Mouse (Mus musculus) left cerebral cortex, adult 8-10 months (tissue): ENCODE data around the gene Taar8c. TPM values are rescaled to one million over a fixed set of nuclear protein-coding genes. Genes with fewer than 3 reads are reported as not detected.
"Not testable (repeated sequence)": the region's sequence is repeated elsewhere in the genome, so short reads cannot be mapped to it uniquely, and the experiment has no call there.

Experiments used
- DNase-seq, 2 experiments: peaks; one replicate each; pipeline ENCODE4 v3.0.0; 2022; ENCODE audit warnings: low spot score in 2 of 2
- total RNA-seq, 4 experiments: library from RNA; stranded (reverse); gene quantifications; 2 replicates each; pipeline ENCODE4 v1.2.4; 2022

Taar8c gene
- not detected for total RNA-seq

DNA sequence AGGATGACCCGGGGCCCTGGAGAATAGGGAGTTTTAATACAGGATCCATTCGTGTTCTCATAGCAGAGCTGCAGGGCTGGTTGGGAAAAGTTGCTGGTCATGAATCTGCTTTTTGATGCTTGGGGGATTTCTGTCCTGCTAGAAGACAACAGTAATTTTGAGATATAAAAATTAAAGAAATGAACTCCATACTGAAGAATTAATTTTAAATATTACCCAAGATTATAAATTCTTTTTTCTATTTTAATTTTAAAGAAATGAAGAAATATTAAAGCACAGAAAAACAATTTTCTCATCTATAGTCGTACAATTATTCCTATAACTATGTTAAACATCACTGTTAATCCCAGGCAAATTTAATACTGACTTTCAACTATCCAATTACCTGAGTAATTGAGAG lies at the start of gene Taar8c:
Gene Taar8c, minus strand, starts transcription at position 101 of the 400 bp plus-strand sequence.
- not testable (repeated sequence) for DNase-seq

DNA sequence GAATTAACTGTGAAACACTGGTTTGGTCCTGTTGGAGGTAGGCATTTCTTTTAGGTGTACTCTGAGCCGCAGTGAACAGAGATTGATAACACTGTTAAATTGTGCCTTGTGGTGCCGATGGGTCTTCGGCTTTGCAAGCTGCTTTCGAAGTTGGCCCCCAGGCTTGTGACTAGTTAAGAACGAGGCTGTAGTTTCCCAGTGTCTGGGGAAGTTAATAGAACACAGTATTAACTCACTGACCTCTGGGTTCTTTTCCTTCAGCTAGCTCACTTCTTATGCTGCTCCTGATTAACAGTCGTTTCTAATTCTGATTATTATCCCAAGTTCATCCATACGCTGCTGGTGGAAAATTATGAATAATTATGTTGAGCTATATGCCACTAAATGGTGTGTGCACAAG lies 48.4 kb upstream of the Taar8c start:
- DNase-seq, result no peak

DNA sequence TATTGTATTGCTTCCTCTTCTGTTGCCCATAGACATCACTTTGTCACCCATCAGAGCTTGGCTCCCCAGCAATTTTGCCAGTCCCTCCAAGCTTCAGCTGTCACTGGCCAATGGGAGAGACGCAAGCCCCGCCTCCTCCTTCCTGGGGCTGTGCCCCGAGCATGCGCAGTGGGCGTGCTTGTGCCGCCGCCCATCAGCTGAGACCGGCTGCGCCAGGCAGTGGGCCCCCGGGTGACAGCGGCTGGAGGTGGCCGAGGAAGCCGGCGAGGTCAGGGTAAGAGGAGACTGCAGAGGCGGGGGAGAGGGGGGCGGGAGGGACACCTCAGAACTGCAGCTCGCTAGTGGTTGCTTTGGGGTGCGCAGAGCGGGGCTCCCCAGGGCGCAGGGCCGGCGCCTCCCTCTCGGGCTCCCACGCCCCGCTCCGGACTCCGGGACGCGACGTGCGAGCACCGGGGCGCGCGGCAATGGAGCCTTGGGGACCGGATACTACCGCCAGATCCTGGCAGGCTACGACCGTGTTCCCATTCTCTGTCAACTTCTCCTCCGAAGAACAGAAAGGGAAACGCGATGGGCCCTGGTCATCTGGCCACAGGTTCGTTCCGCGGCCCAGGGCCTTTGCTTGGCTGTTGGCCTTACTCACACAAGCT lies 47.5 kb upstream of the Taar8c start, which contains the start of gene Stx7:
Gene Stx7, plus strand, starts transcription at position 168 of the 647 bp plus-strand sequence.
- DNase-seq, result peak; percentile 69 to 90

DNA sequence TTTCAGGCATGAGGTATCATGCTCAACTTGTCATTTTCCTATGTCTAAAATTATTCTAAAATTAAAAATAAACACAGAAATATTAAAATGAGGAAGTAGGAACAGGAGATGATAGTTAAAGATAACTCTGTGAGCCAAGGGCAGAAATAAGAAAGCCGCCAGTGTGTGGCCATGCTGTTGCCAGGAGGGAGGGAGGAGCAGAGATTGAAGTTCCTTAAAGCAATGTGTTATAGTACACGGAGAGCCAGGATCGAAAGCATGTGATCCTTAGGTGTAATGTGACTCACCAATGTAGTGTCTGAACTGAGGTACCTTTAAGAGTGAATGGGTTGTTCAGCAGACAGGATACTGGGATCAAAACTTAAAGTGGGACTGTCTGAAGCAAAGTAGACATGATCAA lies 41.0 kb upstream of the Taar8c start:
- DNase-seq, result no peak

DNA sequence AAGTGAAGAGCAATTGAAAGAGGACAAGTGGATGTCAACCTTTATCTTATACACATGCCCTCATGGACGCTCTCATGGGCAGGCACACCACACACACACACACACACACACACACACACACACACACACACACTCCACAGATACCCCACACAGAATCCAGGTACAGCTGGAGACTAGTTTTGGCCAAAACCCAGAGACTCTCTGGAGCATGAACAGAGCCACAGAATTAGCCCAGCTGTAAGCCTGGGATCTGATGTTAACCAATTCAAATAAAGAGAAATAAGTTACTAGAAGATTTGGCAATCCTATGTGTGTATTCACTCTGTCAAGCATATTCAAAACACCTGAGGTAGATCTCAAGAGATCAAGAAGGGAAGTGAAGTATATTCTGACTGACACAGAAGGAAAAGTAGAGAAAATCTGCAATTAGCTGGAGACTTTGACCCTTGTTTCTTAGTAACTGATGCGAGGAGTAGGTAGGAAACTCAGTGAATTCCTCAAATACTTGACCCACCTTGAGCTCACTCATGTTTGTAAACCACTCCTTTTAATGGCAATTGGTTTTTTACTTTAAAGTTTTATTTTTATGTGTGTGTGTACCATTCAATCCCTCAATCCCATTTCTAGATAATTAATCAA lies 37.0 kb upstream of the Taar8c start:
- DNase-seq, result no peak

DNA sequence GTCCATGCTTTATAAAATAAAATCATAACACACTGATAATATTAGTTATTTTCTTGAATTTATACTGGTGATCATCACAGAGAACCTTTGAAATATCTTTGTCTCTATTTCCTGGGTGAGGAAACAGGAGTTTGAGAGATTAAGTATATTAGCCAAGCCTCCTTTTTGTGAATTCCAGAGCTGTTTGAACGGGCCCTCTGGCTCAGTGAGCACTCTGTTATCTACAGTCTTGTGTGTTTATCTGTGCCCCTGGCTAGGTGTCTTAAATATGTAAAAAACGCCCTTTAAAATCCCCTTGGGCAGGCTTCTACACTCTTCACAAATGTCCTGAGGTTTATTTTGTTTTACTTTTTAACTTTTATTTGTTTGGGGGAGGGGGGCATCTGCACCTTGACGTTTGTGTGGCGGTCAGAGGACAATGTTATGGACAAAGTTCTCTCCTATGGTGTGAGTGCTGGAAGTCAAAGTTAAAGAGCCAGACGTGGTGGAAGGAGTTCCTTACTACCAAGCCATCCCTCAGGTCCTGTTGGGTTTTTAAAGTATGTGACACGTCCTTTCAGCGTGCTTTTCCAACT lies 32.4 kb upstream of the Taar8c start:
- no peak for DNase-seq

DNA sequence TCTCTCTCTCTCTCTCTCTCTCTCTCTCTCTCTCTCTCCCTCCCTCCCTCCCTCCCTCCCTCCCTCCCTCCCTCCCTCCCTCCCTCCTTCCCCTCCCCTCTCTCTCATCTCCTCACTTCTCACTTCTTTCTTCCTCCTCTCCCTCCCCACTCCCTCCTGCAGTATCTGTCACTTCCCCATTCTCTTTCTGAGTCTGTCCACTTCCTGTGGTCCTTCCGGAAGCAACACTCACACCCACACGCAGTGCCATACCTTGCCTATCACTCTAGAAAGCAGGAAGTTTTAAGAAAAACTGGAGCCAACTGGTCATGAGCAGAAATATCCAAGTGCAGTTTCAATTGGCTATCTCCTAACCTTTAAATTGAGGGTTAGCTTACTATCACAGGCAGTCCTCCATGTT lies 31.4 kb upstream of the Taar8c start:
- DNase-seq, result no peak

DNA sequence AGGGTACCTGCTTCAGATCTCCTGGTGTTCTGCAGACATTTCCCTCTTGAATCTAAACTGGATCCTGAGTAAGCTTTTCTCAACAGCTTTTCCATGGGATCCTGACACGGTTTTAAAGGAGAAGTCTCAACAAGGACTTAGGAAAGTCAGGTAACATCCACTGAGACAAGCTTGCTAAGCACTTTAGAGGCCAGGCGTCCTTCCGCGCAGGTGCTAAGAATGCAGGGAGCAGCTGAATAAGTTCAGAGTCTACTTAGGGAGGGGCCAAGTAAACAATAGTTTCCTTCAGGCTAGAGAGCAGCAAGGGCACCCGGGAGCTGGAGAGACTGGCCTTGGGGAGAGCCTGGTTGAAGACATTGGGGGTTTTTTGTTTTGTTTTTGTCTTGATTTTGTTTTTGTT lies 30.6 kb upstream of the Taar8c start:
- no peak for DNase-seq

DNA sequence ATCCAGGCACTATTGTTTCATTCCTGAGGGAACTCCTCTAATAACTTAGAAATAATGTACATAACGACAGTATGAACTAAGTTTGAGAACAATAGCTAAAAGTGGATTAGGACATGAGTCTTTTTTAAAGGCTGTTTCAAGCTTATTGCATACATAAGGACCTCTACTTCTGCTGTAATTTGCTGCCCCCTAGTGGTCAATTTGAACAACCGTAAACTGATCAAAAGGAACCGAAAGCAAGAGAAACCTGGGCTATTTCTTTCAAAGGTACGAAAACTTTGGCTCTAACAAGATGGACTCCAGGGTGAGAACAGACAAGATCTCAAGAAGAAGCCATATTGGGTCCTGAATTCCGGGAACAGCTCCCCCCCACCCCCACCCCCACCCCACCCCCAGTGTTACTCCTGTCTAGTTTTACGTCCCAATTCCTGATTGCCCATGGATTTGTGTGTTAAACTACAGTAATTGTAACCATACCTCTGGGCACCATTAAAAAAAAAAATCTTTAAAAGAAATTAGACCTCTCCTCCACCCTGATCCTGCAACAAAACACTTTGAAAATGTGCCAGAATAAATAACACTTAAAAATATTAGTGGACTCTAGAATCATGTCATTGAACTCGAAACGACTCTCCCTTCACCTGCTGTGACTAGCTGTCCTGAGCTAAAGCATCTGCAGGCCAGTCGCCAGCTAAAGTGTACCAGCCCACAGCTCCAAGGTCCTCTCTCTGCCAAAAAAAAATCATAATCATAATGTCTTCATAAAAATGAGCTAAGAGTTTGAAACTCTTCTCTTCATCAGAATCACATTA lies 29.9 kb upstream of the Taar8c start:
- peak in 1 of 2 experiments; percentile 28 for DNase-seq

DNA sequence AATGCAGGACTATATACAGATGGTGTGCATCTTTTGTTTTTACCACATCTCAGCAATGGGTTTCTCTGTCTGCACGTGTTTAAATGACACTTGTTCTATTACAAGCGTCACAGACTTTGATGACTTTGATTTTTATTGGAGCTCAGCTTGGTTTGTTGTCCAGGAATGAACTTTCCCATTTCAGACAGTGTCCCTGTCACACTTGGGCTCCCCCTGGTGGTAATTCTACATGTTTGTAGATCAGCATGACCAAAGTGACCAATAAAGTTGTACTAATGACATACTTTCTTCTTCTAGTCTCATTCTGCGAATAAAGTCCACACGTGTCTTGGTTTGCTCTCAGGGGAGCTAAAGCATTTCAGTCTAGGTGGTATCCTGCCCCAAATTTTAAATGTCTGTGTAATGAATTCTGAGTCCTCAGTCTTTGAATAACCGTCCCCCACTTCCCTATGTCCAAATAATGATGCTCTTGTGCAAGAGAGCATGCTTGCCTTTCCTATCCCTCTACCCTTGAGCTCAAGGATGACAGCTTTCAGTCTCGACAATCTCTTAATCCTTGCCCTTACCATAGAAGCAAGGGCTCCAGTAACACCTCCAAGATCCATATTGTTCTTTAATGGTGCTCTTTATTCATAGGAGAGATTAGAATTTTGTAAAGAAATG lies 9.5 kb upstream of the Taar8c start:
- no peak for DNase-seq

DNA sequence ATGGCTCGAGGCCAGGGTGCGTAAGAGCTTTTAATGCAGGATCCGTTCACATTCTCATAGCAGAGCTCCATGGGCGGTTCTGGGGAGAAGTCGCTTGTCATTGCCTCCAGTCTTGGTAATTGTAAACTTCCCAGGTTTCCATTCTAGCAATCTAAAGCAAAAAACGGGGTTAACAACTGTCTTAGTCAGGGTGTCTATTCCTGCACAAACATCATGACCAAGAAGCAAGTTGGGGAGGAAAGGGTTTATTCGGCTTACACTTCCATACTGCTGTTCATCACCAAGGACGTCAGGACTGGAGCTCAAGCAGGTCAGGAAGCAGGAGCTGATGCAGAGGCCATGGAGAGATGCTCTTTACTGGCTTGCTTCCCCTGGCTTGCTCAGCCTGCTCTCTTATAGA lies 7.7 kb upstream of the Taar8c start, which contains the start of gene Taar9:
Gene Taar9, minus strand, starts transcription at position 101 of the 400 bp plus-strand sequence.
- not testable (repeated sequence) for DNase-seq

DNA sequence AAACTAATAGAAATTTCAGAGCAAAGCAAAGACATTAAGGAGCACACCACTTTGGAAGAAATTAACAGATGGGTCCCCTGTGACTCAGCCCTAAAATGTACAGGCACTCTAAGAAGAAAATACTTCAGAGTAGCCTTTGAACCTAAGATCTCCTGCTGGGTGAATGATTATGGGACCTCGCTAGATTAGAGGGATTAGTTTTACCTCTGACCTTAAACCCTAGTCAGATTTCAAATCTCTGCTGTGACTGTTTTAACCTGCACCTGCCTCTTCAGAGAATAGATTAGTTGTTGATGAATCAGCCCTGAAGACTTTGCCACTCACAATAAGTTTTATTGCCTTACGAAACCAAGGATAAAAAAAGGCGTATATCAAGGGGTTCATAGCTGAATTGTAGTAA lies 6.5 kb upstream of the Taar8c start:
- DNase-seq, result no peak

DNA sequence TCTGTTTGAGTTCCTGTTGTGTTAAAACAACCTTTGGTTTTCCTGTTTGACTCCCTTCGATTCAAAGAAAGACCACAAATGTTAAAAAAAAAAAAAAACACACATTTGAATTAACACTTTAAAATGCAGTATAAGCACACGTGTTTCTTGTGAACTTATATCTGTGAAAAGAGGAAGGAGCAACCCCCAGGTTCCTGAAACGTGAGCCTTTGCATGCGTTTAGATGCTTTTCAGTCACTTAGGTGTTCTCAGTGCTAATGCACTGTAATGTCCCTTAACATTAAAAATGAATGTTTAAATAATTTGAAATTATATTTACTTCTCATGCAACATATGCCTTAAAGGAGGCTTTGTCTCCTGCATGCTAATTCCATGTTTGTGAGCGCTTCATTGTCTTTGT lies 6.0 kb upstream of the Taar8c start:
- DNase-seq, result no peak

DNA sequence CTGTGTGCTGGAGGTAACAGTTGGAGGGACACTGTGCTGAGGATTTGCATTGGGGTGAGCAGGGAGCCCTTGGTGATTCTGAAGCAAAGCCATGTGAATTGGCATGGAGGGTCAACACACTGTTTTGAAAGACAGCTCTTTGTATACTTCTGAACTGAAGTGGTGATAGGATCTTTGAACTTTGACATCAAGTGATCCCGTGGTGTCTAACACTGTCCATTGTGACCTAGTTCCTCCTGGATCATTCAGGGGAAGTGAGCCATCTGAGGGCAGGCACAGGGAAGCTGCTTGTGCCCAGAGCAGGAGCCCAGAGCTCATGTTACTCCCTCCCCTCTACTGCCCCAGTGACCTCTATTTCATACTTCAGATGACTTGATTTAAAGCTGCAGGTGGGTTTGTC lies 1.6 kb upstream of the Taar8c start:
- DNase-seq, result not testable (repeated sequence)

DNA sequence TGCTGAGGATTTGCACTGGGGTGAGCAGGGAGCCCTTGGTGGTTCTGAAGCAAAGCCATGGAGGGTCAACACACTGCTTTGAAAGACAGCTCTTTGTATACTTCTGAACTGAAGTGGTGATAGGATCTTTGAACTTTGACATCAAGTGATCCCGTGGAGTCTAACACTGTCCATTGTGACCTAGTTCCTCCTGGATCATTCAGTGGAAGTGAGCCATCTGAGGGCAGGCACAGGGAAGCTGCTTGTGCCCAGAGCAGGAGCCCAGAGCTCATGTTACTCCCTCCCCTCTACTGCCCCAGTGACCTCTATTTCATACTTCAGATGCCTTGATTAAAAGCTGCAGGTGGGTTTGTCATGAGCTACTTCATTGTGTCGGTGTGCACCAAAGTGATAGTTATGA lies 4.7 kb downstream of the Taar8c start:
- DNase-seq, result not testable (repeated sequence)

DNA sequence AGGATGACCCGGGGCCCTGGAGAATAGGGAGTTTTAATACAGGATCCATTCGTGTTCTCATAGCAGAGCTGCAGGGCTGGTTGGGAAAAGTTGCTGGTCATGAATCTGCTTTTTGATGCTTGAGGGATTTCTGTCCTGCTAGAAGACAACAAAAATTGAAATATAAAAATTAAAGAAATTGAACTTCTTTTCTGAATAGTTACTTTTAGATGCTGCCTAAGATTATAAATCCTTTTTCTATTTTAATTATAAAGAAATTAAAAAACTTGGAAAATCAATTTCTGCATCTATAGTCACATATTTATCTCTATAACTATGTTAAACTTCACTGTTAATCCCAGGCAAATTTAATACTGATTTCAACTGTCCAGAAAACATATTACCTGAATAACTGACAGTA lies 9.5 kb downstream of the Taar8c start, which contains the start of gene Taar8b:
Gene Taar8b, minus strand, starts transcription at position 101 of the 400 bp plus-strand sequence.
- DNase-seq, result no peak

DNA sequence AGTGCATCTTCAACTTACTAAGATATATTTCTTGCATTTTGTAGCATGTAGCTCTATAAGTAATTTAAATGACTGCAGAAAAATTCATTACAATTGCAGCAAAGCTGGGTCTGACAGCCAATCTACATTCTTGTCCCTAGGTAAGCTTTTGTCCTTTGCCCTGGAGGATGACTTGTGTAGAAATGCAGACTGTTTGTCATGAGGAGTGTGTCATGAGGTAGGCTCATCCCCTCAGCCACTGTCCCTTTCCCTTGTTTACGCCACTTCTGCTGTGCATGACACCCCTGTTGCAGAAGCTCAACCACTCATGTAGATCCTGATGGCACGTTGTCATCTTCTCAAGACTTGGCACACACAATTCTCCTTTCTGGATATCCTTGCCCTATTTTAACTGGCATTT lies 14.5 kb downstream of the Taar8c start:
- no peak for DNase-seq

DNA sequence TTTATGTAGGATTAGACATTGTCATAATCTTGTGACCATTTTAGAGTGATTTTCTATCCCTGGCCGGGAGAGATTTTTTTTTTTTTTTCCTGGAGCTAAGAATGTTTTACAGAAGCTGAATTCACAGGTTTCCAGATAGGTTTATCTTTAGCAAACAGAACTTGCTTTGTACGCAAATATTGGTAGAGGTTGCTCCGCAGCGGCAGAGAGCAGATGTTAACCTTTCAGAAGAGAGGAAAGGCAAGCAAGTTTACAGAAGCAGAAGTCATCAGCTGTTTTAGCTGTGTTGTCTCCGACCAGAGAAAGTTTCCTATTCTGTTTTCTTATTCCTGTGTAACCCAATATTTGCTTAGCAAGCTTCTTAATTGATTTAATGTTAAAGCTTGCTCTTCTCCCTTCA lies 15.2 kb downstream of the Taar8c start:
- no peak for DNase-seq

DNA sequence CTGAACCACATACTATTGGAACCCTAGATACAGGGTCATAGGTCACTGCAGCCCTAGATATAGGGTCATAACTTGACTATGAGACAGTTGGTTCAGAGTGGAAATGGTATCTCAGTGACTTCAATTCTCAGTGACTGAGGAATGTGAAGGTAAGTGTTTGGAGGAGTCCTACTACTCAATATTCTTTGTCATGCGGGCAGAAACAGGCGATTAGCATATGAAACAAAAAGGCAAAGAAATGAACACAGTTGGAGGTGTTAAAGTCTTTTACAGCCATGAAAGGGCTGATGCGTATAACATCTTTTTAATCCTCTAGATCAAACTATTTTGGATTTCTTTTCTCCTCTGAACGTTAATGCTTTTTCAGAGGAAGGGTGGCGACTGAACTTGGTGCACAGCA lies 15.8 kb downstream of the Taar8c start:
- no peak for DNase-seq

DNA sequence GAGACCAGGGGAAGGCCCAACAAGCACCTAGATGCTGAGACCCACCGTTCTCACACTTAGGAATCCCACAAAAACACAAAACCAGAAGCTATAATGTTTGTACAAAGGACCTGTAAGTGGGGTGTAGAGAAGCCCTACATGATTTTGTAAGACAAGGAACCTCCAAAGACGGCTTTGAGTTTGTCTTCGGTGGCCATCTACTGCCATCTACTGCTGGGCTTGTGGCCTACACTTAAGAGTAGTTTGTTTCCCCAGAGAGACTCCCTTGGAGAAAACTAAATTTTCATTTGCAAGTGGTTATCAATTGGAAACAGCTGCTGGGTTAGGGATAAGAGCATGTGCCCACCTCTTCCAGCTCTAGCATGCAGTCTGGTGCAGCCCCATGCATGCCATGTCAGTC lies 21.5 kb downstream of the Taar8c start:
- peak in 1 of 2 experiments; percentile 6 for DNase-seq

DNA sequence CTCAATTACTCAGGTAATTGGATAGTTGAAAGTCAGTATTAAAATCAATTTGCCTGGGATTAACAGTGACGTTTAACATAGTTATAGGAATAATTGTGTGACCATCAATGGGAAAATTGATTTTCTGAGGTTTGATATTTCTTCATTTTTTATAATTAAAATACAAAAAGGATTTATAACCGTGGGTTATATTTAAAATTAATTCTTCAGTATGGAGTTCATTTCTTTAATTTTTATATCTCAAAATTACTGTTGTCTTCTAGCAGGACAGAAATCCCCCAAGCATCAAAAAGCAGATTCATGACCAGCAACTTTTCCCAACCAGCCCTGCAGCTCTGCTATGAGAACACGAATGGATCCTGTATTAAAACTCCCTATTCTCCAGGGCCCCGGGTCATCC lies 25.5 kb downstream of the Taar8c start, which contains the start of gene Taar8a:
Gene Taar8a, plus strand, starts transcription at position 301 of the 400 bp plus-strand sequence.
- DNase-seq, result not testable (repeated sequence)
